Mouse (Mus musculus): ENCODE data around the gene Neurod1. TPM values are rescaled to one million over a fixed set of nuclear protein-coding genes. Genes with fewer than 3 reads are reported as not detected.

Neurod1 gene
- under 1 TPM in 1 of 2 experiments, not detected in 1; 0.10 TPM for total RNA-seq (2021)
- long read RNA-seq, experiment 1: 0 reads
- long read RNA-seq, experiment 2: 0 reads

DNA sequence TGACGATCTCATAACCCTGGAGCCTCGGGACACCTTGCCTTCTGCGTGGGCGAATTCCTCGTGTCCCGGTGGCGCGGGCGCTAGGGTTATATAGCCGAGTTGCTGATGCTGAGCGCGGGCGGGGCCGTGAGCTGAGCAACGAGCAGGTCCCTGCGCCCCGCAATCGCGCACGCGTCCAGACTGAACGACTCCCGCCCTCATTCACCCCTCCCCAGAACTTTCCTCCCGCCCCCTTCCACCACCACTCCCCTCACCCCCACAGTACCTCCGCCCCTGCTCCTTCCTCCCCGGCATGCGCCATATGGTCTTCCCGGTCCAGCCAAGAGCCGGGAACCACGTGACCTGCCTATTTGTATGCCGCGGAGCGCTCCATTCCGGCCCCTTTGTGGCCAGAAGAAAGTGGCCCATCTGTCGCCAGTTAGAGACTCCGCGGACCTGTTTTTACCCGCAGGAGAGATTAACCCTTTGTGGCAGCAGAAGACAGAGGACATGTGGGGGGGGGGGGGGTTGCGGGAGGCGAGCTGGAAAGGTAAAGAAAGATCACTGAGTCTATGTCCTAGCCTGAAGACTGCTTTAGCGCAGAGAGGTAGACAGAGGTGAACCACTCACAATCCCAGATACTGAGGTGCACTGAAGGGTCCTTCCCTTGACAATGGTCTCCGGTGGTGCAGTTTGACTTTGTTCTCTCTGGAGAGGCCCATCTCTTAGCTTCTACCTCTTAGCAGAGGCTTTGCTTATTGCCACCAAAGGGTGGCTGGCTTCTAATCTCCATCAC, at the start of gene Neurod1, which contains the start of gene Cerkl:
Gene Neurod1 (minus strand): TSS at position 177 of the 775 bp plus-strand sequence.
Gene Cerkl (minus strand): TSS at position 211 of the 775 bp plus-strand sequence.
- intact Hi-C loops (cut with DNase I; ENCODE audit: low total_unique reads): no loop called here
- DNase-seq: no peak

DNA sequence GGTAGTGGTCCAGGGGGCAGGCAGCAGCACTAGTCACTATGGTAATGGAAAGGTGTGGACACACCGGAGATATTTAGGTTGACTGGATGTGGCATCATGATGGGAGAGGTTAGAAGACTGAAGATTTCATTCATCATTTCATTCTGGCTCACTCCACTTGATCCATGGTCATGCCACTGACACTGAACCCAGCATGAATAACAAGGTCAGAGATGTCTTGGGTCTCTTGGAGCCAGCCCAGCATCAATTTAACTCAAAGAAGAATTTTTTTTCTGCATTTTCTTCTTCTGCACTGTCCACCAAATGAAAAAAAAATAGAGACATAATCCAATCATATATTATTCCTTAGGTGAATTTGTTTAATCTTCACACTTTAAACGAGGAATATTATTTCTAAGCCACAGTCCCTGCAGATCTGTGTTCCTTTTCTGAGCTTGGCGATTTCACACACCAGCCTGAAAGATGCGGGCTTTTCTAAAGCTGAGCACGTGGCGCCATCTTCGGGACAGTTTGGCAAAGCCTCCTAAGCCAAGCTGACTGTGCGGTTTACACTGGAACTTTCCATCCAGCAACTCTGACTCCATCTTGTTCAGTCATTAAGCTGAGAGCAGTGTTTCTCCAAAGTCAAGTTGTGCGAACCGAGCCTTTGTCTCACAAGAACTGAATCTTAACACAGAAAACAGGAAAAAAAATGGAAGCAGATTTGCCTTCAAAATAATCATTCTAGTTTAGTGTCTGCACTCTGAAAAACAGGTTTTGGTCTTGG, 42.6 kb upstream of the Neurod1 start:
- peak; percentile 49 for DNase-seq
- intact Hi-C loops (cut with DNase I; ENCODE audit: low total_unique reads): loop anchor here (10.0 kb wide), 1 partner anchor 534 kb away; no protein-coding TSS in a partner anchor

DNA sequence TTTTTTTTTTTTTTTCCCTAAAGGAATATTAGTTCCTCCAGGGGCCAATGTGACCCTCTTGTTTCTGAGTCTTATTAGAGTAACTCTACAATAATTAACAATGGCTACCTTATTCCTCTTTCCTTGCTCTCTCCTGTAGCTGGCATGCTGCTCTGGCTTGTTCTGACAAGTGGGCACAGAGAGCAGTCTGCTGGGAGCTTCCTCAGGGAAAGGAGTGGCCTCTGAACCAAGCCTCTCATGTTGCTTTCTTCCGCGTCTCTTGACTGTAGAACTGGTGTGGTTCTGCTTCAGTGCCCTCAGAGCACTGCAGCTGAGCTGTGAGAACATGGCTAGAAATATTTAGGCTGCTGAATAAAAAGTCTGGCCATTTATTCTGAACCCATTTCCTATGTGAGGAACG, 28.6 kb upstream of the Neurod1 start:
- intact Hi-C loops (cut with DNase I; ENCODE audit: low total_unique reads): no loop called here
- DNase-seq: no peak

DNA sequence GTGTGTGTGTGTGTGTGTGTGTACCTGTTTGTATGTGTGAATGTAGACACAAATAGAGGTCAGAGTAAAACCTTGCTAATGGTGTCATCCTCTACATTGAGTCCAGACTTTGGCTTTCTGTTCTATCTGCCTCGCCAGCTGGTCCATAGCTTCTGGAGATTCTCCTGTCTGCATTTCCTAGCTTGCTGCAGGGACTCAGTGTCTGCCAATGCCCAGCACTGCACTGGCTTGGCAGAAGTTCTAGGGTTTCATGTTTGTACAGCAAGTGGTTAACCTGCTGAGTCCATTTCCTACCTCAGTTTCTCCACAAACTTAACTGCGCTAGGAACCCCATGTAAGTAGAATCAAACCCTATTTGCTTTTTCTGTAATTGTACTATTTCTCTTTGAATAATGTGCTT, 26.0 kb upstream of the Neurod1 start:
- intact Hi-C loops (cut with DNase I; ENCODE audit: low total_unique reads): no loop called here
- no peak for DNase-seq

DNA sequence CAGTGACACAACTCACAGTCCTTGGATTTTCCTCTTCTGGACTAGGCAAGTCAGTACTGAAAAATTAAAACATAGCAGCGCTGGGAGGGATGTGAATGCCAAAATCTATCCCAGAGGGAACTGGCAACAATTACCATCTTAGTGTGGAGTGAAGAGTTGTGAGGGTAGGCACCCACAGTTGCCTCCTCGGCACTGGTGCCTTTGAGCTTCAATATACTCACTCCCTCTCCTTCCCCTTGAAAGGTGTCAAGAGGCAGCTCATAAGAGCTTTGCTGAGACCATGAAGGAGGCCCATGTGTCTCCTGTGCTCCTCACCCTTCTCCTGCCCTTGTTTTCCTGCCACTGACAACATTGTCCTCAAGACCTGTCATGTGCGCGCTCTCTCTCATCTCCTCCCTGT, 5.9 kb upstream of the Neurod1 start:
- DNase-seq: no peak

DNA sequence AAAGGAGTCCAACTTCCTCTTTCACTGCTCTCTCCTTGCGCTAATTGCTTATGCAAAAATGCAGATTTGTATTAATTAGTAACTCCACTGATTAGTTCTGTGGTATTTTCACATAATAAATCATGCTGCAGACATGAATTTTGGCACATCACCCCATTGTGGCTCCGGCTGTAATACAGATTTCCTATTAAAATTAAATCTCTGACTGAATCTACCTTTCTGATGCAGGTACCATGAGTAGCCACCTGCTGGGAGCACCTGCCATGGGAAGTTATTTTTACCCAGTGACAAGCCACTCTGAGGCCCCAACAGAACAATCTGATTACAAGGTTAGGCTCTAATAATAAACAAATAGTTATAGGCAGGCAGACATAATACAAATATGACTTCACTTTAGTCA, 5.3 kb upstream of the Neurod1 start:
- intact Hi-C loops (cut with DNase I; ENCODE audit: low total_unique reads): no loop called here
- no peak for DNase-seq

More for the DNA sequence above, 5.9 kb upstream of the Neurod1 start:
- intact Hi-C loops (cut with DNase I; ENCODE audit: low total_unique reads): no loop called here

DNA sequence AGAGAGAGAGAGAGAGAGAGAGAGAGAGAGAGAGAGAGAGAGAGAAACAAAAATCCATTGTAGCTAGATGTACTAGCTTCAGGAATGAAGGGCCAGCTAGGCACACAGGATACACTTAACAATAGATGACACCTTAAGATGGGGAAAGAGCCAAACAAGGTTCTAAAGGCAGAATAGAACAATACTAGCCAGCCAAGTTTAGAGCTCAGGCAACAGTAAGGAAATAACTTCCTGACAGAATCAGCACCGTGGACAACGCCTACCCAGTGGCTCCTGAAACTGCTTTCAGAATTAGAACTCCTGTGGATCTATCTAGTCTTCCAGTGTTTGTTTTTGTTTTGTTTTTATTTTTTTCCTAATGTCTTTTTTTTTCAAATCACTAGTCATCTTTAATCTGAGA, 4.0 kb upstream of the Neurod1 start:
- DNase-seq: no peak
- intact Hi-C loops (cut with DNase I; ENCODE audit: low total_unique reads): no loop called here

DNA sequence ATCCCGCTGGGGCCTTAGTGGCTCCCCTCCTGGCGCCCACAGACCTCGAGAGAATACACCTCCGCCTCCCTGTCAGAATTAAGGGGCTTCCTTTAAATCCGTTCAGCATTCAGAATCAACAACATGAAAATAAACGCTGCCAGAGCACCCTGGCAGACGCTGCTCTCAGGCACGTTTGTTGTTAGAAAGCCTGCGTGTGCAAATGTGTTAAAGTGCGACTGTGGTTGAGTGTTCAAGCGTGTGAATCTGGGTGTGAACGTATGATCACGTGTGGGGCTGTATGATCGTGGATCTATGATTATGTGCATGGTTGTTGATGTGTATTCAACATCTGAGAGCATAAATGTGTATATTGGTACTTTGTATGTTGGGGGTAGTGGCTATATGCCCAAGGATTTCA, 3.6 kb upstream of the Neurod1 start:
- DNase-seq: no peak
- intact Hi-C loops (cut with DNase I; ENCODE audit: low total_unique reads): no loop called here

DNA sequence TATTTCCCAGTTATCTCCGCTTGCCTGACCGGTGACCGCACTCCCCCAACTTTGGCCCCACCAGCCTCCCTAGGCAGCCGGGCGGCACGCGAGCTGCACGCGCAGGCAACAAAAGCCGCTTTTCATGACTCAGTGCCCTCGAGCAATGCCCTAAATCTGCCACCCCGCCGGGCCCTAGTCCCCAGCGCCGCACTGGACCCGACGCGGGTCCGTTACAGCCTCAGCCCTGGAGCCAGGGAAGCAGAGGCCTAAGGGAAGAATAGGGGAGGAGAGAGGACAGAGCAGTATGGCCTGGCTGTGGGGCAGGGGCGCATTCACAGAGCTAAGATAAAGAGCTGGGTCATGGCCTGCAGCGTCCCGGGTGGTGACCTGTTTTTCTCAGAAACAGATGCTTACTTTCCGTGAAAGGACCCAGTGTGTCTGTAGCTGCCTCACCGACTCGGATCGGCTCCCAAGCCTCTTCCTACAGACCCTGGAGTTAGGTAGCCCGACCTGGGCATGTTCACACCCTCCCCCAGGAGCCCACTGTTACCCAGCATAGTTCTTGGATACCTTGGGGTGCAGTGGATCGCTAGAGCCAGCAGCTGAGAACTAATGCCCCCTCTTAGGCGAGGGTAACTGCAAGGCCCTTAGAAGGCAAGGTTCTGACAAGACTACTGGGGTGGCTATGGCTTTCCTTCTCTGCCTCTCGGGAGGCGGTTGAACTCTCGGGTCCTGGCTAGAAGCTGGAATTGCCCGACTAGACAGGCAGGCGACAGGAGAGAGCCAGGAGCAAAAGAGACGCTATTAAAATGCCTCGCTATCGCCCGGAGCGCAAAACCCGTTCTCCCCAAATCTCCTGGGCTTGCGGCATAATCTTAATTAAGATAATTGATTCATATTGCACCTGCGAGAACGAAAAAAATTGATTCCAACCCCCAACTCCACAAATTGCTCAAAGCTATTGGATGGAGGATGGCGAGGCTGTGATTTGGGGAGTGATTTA, 2.8 kb upstream of the Neurod1 start:
- no peak for DNase-seq
- intact Hi-C loops (cut with DNase I; ENCODE audit: low total_unique reads): no loop called here

DNA sequence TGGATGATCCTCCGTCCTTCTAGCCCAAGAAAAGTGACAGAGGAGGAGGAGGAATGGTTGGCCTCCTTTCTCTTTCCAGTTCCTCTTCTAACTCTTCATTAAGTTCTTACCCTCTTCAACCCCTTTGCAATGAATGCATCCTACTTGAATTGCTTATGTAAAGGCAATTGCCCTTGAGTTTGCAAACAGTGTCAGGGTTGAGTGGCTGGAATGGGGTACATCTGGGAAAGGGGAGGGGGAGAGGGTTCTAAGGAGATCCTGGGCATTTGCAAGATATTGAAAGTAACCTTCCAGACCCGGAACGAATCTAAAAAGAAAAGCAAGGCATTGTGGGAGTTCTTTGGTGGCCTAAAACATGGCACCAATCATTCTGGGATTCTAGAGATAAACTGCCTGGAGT, 1.4 kb upstream of the Neurod1 start:
- no peak for DNase-seq
- intact Hi-C loops (cut with DNase I; ENCODE audit: low total_unique reads): no loop called here

DNA sequence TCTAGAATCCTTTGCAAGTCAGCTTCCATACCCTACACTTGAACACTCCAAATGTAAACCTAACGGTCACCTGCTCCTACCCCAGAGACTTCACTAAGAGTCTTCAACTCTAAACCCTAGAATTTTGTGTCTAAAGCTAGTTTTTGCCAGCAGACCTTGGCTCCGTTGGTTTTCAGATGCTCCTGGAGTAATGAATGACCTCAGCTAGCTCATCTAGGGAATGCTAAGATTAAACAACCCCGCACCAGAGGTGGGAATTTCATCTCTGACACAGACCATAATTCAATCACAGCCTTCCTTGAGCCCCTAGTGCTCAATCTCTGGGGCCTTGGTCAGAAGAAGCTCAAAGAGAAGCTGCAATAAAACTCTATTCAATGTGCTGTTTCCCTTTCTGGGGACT, 883 bp upstream of the Neurod1 start:
- intact Hi-C loops (cut with DNase I; ENCODE audit: low total_unique reads): no loop called here
- no peak for DNase-seq

DNA sequence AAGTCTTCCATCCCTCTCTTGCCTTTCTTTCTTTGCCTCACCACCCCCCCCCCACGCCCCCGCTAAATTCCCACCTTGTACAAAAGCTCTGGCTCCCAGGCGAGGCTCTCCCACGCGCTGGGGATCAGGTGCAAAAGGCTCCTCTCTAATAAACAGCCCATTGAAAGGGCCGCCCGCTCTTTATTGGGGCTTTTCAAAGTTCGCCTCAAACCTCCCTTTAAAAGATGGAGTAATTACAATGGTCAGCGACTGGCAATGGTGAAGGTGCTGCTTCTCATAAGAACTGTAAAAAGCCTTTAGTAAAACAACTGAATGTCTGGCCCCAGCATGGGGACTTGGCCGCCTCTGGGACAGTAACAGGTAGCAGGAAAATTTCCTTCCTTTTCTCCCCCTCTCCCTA, 905 bp downstream of the Neurod1 start:
- intact Hi-C loops (cut with DNase I; ENCODE audit: low total_unique reads): no loop called here
- DNase-seq: no peak

DNA sequence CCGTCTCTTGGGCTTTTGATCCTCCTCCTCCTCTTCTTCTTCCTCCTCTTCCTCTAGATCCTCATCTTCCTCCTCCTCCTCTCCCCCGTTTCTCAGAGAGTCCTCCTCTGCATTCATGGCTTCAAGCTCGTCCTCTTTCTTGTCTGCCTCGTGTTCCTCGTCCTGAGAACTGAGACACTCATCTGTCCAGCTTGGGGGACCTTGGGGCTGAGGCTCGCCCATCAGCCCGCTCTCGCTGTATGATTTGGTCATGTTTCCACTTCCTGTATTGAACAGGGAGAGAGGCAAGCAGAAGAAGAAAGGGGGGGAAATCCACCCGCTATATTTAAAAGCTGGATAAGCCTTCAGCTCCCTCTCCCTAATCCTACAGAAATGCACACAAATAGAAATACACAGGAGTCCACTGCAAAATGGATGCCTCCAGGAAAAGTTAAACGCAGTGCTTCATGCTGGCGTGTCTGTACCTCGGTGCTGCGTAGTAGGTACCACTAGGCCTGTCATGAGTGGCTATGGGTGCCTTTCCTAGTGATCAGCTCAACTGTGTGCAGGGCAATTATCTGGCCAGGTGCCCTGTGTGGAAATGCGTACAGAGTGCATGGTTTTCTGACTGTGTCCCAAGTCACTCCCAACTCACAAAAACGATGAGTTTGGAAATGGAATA, 1.6 kb downstream of the Neurod1 start:
- intact Hi-C loops (cut with DNase I; ENCODE audit: low total_unique reads): no loop called here
- no peak for DNase-seq

DNA sequence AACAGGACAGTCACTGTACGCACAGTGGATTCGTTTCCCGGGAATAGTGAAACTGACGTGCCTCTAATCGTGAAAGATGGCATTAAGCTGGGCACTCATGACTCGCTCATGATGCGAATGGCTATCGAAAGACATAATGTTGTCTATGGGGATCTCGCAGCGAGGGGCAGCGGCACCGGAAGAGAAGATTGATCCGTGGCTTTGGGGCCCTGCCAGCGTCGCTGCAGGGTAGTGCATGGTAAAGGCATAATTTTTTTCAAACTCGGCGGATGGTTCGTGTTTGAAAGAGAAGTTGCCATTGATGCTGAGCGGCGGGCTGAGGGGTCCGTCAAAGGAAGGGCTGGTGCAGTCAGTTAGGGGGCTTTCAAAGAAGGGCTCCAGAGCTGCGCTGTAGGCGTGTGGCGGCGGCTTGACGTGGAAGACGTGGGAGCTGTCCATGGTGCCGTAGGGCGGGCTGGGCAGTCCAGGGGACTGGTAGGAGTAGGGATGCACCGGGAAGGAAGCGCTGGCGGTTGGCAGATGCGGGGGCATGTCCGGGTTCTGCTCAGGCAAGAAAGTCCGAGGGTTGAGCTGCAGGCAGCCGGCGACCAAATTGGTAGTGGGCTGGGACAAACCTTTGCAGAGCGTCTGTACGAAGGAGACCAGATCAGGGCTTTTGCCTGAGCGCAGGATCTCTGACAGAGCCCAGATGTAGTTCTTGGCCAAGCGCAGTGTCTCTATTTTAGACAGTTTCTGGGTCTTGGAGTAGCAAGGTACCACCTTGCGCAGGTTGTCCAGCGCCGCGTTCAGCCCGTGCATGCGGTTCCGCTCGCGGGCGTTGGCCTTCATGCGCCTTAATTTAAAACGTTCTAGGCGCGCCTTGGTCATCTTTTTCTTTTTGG, 2.4 kb downstream of the Neurod1 start:
- peak; percentile 74 for DNase-seq
- intact Hi-C loops (cut with DNase I; ENCODE audit: low total_unique reads): no loop called here

DNA sequence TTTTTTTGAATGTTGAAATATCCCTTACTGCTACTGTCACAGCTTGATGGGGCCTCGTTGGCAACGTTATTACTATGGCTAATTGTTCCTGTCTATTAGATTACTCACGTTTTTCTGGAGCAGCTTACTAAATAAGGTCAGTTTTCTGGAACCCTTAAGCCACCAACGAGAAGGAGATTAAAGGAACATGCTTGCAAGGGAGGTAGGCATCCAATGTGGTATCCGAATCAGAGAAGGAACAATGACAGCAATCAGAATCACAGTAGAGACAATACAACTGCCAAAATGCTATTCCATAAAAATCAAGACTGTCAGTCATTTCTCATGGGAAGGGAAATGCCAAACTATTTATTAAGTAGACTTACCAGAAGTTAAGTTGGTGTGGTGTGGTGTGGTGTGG, 5.1 kb downstream of the Neurod1 start:
- intact Hi-C loops (cut with DNase I; ENCODE audit: low total_unique reads): no loop called here
- no peak for DNase-seq

DNA sequence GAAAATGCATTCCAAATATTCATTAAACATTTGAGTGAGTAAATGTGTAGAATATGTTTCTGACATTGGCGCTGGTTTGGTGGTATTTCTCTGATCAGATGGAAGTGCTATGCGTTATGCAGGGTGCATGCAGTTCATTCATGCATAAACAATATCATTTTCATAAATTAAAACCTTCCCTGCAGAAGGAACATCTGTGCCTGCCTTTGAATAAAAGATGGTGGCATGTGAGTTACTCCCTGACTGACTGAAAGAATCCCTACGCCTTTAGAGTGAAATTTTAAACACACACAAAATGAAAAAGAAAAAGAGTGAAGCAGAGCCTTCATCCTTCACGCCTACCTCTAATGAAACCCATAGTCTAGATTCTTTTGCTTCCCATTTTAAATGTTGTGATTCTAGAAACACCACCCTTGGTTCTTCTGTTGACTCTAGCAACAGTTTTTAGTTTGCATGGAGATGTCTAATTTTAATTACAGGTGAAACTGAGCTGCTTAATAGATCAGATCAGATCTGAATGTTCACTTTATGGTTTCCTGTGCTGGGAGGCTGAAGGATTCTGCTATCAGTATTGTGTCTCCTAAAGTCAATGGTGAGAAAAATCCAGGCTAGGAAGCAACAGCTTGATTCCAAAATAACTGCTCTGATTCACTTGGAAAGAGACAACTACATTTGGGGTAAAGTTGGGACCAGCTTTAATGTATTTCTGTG, 5.7 kb downstream of the Neurod1 start:
- DNase-seq: no peak
- intact Hi-C loops (cut with DNase I; ENCODE audit: low total_unique reads): no loop called here

DNA sequence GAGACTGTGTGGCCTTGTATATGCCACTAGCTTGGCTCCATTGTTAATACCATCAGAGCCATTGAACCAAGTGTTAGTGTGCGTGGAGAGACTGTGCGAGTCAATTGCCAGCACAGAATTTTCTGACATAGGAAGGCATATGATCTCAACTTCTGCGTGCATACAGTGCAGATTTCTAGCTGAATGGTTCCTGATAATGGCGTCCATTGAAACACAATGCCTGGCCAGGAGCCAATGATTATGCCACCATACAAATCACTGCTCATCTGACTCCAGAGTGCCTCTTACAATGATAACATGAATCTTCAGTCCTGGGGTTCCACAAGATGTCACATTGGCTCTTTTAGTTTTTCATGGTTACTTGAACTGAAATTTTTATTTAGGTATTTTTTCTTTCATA, 7.2 kb downstream of the Neurod1 start:
- DNase-seq: no peak
- intact Hi-C loops (cut with DNase I; ENCODE audit: low total_unique reads): no loop called here

DNA sequence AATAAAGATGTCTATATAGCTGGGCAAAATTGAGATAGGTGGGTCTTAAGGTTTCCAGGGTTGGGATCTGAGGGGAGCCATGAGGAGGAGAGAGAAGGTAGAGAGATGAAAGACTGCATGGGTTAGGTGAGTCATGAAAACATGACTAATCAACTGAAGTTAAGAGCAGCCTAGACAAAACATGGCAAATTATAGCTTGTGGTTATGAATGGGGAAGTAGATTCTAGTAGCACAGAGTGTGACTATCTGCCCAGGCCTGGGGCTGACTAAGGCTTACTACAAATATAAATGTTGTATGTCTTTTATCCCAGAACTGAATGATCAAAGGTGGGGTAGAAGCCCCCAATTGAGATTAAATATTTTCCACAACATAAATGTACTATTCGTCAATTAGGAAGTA, 9.4 kb downstream of the Neurod1 start:
- no peak for DNase-seq
- intact Hi-C loops (cut with DNase I; ENCODE audit: low total_unique reads): no loop called here
